Mouse (Mus musculus) T-helper 17 cell (primary cell): ENCODE measurements around the gene Pnldc1.
"Not testable (repeated sequence)": the region's sequence is repeated elsewhere in the genome, so short reads cannot be mapped to it uniquely, and the experiment has no call there.

Source experiments
- in situ Hi-C, 2 experiments: fragments of 300-600 bp; cut with MboI, MseI; formaldehyde crosslinking; loops; 1 replicate in 1 of 2; 2 replicates in 1 of 2; pipeline ENCODE4 v1.15.1; 2025; ENCODE audit warnings: high pct_unique_total_duplicates in 2 of 2

Gene Pnldc1

DNA sequence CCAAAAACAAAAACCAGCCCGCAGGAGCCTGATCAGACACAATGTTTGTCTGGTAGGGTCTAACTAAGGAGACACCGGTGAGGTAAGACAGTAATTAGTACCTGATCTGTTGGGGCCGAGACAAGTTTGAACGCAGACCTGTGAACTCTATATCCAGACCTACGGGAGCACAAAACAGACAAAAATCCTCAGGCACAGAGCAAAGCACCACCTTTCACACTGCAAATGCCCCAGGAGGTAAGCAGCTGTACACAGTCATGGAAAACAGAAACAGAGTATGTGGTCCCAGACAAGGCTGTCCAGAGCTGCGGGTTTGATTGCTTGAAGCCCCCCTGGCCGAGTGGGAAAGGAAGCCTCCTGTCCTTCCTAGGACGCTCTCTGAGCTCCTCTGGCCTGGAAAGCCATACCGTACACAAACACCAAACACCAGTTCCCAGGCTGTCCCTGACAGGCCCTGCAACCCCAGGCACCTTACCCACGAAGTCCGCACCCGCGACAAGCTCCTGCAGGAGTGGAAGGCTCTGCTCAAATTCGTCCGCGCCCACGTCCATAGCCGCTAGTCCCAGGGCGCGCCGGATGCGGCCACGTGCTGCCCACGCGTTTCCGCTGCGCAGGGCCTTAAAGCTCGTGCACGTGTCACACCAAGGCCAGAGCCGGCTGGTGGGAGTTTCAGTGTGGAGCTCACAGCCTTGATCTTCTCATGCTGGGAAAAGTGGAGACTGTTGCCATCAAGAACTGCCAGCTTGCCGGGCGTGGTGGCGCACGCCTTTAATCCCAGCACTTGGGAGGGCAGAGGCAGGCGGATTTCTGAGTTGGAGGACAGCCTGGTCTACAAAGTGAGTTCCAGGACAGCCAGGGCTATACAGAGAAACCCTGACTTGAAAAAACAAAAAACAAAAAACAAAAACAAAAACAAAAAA is at the start of gene Pnldc1:
Pnldc1 (minus strand) TSS at position 870 of the 920 bp plus-strand sequence.
- in situ Hi-C loops: loop anchor here in 1 of 2 experiments (5.0 kb wide), 1 partner anchor 53 kb away; the partner anchor contains the start of gene Acat2

DNA sequence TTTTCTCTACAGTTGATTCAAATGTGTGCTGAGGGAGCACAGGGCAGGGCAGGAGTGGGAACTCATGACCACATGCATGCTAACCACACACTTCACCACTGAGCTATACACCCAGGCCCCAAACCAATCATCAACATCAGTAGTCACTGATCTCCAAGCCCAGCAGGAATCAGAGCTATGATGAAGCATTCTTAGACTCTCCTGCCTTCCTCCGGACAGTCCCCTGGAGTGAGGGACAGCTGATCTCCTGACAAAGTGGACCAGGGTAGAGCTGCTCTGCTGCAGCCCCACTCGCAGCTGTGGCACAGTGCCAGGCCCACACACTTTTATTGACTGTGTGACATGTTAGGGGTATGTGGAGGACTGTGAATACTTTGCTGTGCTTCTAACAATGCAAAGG is 49.3 kb upstream of the Pnldc1 start:
- in situ Hi-C loops: not testable (repeated sequence)

DNA sequence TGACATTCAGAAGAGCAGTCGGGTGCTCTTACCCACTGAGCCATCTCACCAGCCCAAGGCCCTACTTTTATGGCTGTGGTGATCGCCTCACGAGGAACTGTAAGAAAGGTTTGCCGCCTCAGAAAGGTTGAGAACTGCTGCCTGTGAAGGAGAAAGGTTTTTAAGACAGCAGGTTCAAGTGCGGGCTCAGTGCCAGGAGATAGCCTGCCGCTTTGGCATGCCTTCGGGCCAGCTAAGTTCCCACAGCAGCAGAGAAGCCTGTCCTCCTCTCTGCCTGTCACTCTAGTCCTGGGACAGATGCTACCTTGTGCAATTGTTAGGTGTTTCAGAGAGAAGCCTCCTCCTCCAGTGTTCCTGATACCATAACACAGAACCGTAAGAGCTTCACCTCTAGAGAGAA is 46.6 kb upstream of the Pnldc1 start:
- in situ Hi-C loops: no loop called here

DNA sequence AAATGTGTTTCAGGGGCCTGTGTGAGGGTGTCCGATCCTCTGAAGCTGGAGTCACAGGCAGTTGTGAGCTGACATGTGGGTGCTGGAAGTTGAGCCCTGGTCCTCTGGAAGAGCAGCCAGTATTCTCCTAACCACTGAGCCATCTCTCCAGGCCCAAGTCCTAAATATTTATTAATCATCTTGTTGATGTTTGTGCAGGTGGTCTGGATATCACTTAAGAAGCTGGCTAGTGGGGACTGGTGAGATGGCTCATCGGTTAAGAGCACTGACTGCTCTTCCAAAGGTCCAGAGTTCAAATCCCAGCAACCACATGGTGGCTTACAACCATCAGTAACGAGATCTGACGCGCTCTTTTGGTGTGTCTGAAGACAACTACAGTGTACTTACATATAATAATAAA is 39.6 kb upstream of the Pnldc1 start:
- in situ Hi-C loops: no loop called here

DNA sequence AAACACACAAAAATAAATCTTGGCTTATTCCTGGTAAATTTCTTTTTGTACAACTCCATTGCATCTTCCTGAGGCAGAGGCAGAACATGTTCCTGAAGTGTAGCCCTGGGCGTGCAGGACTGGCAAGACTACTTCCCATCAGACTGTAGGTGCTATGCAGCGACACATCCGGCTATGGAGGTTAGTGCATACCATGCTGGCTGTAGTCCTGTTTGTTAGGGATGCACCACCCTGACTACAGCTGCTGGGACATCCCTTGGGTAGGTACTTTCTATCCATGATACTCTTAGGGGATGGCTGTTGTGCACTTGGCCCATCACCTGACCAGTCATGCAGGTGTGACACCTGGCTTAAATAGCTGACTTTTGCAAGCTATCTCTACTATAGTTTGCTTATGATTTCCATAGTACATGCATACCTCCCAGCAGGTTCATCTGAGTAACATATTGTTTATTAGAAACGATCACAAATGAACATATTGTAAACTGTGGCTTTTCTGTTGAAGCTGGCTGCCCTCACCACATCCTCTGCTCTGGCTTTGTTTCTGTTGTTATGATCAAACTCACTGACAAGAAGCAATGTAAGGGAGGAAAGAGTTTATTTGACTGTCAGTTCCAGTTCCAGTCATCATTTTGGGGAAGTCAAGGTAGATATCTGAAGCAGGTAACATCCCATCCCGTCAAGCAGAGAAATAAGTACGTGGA is 32.6 kb upstream of the Pnldc1 start:
- in situ Hi-C loops: no loop called here

DNA sequence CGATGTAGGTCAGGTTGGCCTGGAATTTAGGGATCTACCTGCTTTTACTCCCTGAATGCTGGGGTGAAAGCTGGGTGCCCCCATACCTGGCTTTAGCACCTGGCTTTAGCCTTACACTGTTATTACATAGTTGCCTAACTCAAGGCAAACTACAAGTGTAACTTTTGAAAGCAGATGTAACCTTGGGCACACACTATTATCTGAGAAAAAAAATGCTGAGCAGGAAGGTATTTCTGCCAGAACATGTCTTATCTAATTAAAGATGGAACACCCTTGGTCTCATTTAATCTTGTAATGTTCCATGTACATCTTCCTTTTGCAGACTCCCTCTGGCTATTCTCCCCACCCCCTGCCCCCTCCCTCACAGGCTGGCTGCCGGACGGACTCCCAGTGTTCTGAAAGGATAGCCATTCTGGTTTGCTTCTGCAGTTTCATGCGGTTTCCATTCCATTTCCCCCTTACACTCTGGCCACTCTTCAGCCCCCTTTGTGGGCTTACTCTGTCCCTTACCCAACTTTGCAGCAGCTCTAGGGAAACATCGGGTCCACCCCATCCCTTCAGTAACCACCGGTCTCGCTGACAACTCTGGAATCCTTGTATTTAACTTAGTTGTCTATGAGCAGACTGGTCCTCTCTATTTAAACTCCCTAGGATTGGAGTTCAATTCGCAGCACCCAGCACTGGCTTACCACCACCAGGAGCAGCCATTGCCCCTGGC is 31.7 kb upstream of the Pnldc1 start:
- in situ Hi-C loops: no loop called here

DNA sequence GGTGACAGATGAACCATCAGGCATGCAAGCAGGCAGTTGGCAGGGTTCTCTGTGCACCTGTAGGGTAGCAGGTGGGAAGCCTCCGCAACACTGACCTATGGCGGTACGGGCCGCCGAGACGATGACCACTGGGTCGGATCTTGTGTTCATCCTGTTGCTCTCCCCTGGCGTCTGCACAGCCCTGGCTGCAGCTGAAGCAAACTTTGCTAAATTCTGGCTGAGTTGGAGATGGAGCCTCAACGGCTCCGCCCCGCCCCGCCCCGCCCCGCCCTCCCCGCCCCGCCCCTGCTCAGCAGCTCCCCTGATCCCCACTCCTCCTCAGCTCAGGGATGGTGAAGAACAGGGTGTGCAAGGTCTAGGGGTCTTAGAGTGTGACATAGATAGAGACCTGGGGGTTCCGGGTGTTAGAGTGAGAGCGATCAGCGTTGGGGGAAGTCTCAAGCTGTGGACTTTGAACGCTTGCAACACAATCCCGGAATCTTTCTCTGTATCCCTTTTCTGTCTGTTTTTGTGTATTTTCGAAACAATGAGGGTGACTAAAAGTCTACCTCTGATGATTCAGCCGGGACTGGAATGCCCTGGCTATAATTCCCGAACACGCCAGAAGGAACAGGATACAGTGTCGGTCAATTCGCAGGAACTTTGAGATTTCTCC is 30.2 kb upstream of the Pnldc1 start, which contains the start of gene Acat3:
Acat3 (minus strand) TSS at position 450 of the 655 bp plus-strand sequence.
- in situ Hi-C loops: no loop called here

DNA sequence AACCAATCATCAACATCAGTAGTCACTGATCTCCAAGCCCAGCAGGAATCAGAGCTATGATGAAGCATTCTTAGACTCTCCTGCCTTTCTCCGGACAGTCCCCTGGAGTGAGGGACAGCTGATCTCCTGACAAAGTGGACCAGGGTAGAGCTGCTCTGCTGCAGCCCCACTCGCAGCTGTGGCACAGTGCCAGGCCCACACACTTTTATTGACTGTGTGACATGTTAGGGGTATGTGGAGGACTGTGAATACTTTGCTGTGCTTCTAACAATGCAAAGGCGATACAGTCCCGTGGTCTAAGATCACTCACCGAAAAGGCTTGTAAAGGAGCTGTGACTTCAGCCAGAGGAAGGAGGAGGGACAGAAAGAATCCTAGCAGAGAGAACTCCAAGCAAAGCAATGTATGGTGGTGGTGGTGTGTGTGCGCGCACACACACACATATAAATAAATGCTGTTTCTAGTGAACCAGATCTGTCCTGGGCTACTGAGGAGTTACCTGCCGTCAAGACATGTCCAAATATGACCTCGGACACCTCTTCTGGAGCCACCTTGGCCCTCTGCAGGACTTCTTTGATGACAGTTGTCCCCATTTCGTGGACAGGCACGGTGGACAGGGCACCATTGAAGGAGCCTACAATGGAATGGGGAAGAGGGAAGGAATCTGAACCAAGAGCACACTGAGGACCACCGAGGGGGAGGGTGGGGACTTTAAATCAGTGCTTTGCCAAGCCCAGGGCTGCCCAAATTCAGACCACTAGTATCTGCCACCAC is 29.5 kb upstream of the Pnldc1 start:
- in situ Hi-C loops: not testable (repeated sequence)

DNA sequence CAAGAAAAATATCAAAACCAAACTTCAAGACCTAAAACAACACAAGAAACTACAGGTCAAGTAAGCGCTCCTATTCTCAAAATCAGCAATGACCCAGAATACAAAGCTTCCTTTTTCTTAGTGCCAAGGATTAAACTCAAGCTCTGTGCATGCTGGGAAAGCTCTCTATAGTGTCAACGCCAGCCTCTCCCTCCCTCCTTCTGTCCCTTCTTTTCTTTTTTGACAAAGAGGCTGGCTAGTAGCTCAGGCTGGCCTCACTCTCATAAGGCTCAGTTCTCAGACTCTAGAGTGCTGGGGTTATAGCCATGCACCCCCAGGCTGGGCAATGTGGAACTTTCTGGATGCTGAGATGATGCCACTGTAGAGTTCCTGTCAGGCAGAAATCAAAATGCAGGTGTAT is 28.0 kb upstream of the Pnldc1 start:
- in situ Hi-C loops: no loop called here

DNA sequence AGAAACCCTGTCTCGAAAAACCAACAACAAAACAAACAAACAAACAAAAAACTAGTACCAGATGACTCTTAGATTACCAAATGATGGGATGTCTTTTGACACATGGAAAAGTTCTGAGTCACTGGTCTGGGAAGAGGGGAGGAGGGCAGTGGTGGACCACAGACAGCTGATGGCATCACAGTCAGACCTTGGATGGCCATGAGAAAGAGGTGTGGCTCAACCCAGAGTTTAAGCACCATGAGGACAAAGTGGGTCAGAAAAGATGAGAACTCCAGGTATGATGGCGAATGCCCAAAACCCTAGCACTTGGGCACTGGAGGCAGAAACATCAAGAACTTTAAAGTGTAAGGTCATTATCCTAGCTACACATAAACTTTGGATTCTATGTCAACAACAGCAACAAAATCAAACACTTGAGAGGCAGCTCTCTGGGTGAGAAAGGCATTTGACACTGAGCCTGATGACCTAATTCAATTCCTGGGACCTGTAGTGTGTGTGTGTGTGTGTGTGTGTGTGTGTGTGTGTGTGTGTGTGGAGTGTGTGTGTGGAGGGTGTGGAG is 27.5 kb upstream of the Pnldc1 start:
- in situ Hi-C loops: no loop called here

DNA sequence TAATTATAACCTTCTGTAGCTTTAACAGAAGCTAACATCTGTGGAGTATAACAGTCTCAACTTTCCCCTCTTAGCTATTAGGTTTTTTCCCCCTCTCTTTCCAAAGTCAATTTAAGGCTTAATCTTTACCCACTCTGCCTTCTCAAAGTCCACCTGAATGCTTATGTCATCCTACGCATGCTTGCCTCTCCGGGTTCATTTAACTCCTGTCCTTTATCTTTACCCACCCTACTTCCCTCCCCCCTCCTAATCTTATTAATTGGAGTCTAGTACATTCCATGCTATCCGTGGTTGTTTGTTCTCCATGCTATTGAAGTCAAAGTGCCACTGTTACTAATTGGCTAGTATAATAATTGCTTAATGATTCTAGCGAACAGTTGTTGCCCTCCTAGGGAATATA is 25.7 kb upstream of the Pnldc1 start:
- in situ Hi-C loops: no loop called here

DNA sequence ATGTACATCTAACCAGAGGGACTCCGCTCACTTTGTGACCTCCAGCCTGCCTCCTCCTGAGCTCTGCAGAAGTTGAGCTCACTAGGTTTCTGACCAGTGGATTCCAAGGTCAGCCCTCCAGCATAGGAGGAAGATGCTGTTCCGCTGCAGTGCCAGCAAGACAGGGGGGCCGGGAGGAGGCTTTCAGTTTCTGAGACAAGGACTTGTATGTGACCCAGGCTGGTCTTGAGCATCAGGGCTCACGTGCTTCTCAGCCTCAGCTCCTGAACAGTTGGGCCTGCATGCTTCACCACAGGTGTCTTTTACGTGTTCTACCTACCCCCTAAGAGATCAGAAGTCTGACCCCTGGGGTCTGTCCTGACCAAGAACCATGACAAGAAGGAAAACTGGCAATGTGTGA is 21.5 kb upstream of the Pnldc1 start:
- in situ Hi-C loops: loop anchor here in 1 of 2 experiments (5.0 kb wide), 1 partner anchor 49 kb away; no protein-coding TSS in a partner anchor

DNA sequence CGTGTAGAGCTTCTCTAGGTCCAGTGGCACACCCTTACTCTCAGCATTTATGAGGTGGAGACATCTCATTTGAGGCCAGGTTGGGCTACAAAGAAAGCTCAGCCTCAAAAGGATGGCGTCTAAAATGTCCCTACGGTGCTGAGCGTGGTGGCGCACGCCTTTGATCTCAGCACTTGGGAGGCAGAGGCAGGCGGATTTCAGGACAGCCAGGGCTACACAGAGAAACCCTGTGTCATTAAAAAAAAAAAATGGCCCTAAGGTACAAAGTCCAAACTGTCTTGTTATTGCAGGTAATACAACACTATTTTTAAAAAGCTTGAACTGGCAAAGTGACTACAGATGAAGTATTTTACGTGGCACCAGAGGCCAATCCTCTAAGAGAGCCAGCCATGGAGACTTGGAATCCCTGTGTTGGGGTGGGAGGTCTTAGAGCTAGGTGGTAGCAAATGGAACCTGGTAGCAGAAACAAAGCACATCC is 15.7 kb upstream of the Pnldc1 start:
- in situ Hi-C loops: loop anchor here in 1 of 2 experiments (5.0 kb wide), 1 partner anchor 37 kb away; the partner anchor contains the start of gene Acat2

DNA sequence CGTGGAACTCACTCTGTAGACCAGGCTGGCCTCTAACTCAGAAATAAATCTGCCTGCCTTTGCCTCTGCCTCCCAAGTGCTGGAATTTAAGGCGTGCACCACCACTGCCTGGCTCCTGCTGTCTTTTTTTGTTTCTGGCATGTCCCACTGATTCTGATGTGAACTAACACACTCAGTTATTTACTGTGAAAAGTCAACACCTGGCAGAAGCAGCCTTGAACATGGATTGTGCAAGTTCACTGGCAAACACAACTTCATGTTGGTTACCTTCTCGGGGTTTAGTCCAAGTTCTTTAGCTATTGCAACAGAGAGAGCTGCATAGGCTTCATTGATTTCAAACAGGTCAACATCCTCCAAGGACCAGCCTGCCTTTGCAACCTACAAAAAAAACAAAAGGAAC is 15.0 kb upstream of the Pnldc1 start:
- in situ Hi-C loops: loop anchor here in 1 of 2 experiments (5.0 kb wide), 1 partner anchor 37 kb away; the partner anchor contains the start of gene Acat2

DNA sequence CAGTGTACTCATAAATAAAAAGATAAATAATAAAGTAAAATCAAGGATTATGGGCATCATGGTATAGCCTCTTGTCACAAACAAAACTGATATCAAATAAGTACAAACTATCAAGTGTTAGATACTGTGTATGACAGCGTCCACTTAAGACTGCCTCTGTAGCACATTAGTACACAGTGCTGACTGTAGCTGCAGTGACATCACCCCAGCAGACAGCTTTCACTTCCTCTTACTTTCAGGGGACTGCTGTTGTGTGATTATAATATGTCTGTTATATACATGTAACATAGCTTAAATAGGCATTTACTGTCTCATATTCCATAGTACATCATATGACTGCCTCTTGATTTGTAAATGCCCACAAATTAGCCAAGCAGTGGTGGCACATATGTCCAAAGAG is 11.0 kb upstream of the Pnldc1 start:
- in situ Hi-C loops: no loop called here

DNA sequence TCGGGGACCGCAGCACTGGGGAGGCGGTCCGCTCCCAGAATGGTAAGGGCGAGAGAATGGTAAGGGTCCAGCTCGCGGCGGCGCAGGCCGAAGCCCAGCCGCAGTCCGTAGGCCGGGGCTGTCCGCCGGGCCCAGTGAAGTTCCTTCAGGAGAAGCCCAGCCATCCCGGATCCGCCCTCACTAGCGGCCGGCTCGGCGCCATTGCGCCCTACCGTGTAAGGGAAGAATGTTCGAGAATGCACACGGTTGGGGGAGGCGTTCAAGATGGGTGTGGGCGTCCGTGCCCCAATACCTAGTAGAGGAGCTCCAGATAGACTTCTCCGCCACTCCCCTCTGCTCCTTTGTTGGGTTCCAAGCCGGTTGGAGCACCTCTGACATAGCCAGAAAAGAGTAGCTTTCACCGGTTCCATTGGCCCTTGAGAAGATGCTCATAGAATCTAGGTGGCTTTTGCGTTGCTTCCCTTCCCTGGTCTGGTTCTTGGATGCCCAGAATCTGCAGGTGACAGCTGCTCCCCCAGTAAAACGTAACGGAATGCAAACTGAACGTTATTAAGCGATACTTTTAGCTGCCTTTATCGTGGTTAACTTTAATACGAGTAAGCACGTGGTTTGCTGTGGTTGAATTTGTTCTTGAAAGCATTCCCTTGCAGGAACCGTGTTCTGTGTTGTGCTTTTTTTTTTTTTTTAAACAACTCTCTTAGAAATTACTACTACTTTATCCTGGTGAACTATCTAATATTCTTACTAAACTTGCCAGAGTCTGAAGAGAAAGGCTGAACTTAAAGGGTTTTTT is 6.8 kb upstream of the Pnldc1 start:
- in situ Hi-C loops: no loop called here

DNA sequence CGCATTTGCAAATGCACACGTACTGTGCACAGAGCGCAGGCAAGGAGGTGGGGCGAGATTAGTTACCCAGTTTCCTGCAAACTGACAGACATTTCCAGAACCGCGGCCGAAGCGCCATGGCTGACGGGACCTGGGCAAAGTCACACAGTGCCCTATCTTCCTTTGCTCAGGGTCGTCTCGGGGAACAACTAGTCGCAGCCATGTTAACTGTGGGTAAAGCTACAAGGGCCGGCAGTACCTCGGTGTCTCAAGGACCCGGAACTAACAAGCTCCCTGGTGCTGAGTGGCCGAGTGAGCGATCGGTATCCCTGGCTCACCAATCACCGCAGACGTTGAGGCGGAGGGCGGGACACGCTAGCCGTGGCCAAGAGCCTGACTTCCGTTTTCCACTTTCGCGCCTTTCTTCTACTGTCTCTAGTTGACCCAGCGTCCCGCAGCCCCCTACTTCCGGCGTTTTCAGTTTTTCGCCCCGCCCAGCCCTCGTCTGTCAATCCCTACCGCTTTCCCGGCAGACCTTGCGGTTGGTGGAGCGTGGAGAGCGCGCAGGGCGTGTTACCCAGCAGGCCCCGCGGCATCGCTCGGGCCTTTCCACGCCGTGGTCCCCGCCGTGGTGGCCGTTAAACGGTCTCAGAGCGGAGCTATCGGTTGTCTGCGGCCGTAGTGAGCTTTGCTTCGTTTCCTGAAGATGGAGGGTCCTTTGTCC is 6.0 kb upstream of the Pnldc1 start, which contains the start of gene Mrpl18:
Mrpl18 (minus strand) TSS at position 465 of the 703 bp plus-strand sequence.
- in situ Hi-C loops: no loop called here

DNA sequence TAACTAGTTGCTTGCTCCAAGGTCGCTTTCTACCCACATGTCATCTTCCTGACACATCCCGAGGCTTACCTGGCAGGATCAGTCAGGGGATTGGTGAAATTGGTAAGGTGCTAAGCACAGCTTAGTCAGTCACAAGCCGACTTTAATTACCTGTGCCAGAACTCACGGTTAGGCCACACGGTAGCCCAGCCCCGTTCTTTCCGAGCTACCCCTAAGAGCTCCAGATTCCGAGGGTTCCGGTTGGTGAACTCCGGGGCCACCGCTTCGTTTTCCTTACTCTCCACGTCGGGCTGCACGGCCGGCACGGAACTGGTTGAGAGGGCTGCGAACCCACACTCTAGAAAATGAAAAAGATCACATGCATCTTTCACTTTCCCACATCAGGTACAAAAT is 5.5 kb upstream of the Pnldc1 start, which contains the start of gene Tcp1:
Tcp1 (plus strand) TSS at position 214 of the 393 bp plus-strand sequence.
- in situ Hi-C loops: no loop called here
